ENCODE assay signal across 9 mouse cellular contexts in genomic region chr8:48842035-48842434, GRCm38 (mm10). TPM values are rescaled to one million over a fixed set of nuclear protein-coding genes. Genes with fewer than 3 reads are reported as not detected.
DNase-seq lines count a peak whose midpoint lies in the region; ATAC-seq lines count a peak whose summit lies in the region.
"Had no signal": no experiment of that assay in that cellular context is flagged by ENCODE, and none has a peak within 500 bp of the region (broad histone marks: within the 10 kb centered on the region; RNA-seq: fewer than 3 reads in every experiment).

No protein-coding gene starts in this region.

- peak overlapping the region; percentile 96 for H3K4me2 ChIP-seq in heart, embryonic 12.5 days
- H3K4me2 ChIP-seq in hindbrain, embryonic 15.5 days = peak overlapping the region; percentile 94
- H3K4me2 ChIP-seq in midbrain, embryonic 12.5 days (replicated peaks) = peak overlapping the region; percentile 84

- H3K4me3 ChIP-seq in heart, embryonic 12.5 days = peak overlapping the region; percentile 79
- peak overlapping the region; percentile 85 for H3K4me3 ChIP-seq in embryonic facial prominence, embryonic 10.5 days
- peak overlapping the region; percentile 84 for H3K4me3 ChIP-seq in hindbrain, embryonic 15.5 days
- H3K4me3 ChIP-seq in midbrain, embryonic 12.5 days = peak overlapping the region; percentile 82

- no peaks in the 10 kb centered on the region for H3K9me3 ChIP-seq in heart, embryonic 12.5 days (replicated peaks)
- no peaks in the 10 kb centered on the region for H3K9me3 ChIP-seq in embryonic facial prominence, embryonic 10.5 days
- no peaks in the 10 kb centered on the region for H3K9me3 ChIP-seq in hindbrain, embryonic 15.5 days
- no peaks in the 10 kb centered on the region for H3K9me3 ChIP-seq in midbrain, embryonic 12.5 days

- intact Hi-C loops in heart, postnatal 14 days (cut with DNase I) = loop anchor here (10.0 kb wide), 2 partner anchors 147 to 287 kb away; no protein-coding TSS in a partner anchor

- no peak overlapping the region for H3K9ac ChIP-seq in heart, embryonic 12.5 days
- no peak overlapping the region for H3K9ac ChIP-seq in hindbrain, embryonic 15.5 days
- H3K9ac ChIP-seq in midbrain, embryonic 12.5 days (replicated peaks) = peak overlapping the region; percentile 91

- H3K27ac ChIP-seq in heart, embryonic 12.5 days (ENCODE audit: poor library complexity, severe bottlenecking) = no peak overlapping the region
- no peak overlapping the region for H3K27ac ChIP-seq in embryonic facial prominence, embryonic 10.5 days (replicated peaks)
- H3K27ac ChIP-seq in hindbrain, embryonic 15.5 days (replicated peaks) = no peak overlapping the region
- peak overlapping the region; percentile 94 for H3K27ac ChIP-seq in midbrain, embryonic 12.5 days (replicated peaks)

- peaks cover 31% of the 10 kb centered on the region for H3K27me3 ChIP-seq in heart, embryonic 12.5 days (replicated peaks)
- peaks cover 33% of the 10 kb centered on the region for H3K27me3 ChIP-seq in embryonic facial prominence, embryonic 10.5 days (replicated peaks; ENCODE audit: low read depth, poor library complexity, severe bottlenecking)
- H3K27me3 ChIP-seq in hindbrain, embryonic 15.5 days = peaks cover 21% of the 10 kb centered on the region
- H3K27me3 ChIP-seq in midbrain, embryonic 12.5 days = peaks cover 34% of the 10 kb centered on the region

- no peak for ATAC-seq in heart, embryonic 12.5 days (ENCODE audit: insufficient number of reproducible peaks, low FRiP score)
- ATAC-seq in hindbrain, embryonic 15.5 days (ENCODE audit: low FRiP score, low read depth) = no peak
- ATAC-seq in midbrain, embryonic 12.5 days (ENCODE audit: low FRiP score, low read depth) = no peak

- H3K36me3 ChIP-seq in heart, embryonic 12.5 days = no peaks in the 10 kb centered on the region
- H3K36me3 ChIP-seq in embryonic facial prominence, embryonic 10.5 days (replicated peaks) = no peaks in the 10 kb centered on the region
- no peaks in the 10 kb centered on the region for H3K36me3 ChIP-seq in hindbrain, embryonic 15.5 days
- no peaks in the 10 kb centered on the region for H3K36me3 ChIP-seq in midbrain, embryonic 12.5 days

- H3K4me1 ChIP-seq in heart, embryonic 12.5 days (replicated peaks) = peaks cover 25% of the 10 kb centered on the region
- peaks cover 47% of the 10 kb centered on the region for H3K4me1 ChIP-seq in embryonic facial prominence, embryonic 10.5 days
- peaks cover 29% of the 10 kb centered on the region for H3K4me1 ChIP-seq in hindbrain, embryonic 15.5 days (replicated peaks)
- peaks cover 29% of the 10 kb centered on the region for H3K4me1 ChIP-seq in midbrain, embryonic 12.5 days

- no peak for DNase-seq in heart, postnatal 14 days
- DNase-seq in embryonic facial prominence, embryonic 10.5 days (ENCODE audit: low spot score) = no peak
- no peak for DNase-seq in cerebellum, adult 8-10 months
- no peak for DNase-seq in cerebellum, postnatal 36 days
- no peak for DNase-seq in kidney, adult 8-10 months
- DNase-seq: embryo, embryonic 11 days had no signal

- WGBS in heart, embryonic 12.5 days = 8% methylated on average over 4 of the region's 4 CpGs
- 7% methylated on average over 4 of the region's 4 CpGs for WGBS in embryonic facial prominence, embryonic 10.5 days
- WGBS in hindbrain, embryonic 15.5 days = 8% methylated on average over 4 of the region's 4 CpGs
- WGBS in midbrain, embryonic 12.5 days = 10% methylated on average over 4 of the region's 4 CpGs

RNA-seq across cellular contexts. Expression of gene Tenm3, which starts 1.7 kb away (rescaled TPM):
- polyA plus RNA-seq in heart, embryonic 12.5 days (2016; fragmentation: Nextera tagmentation; extraction: Ambion mirVana) = 15.2 and 16.3 TPM in 2 replicates
- total RNA-seq in heart, postnatal 14 days (2021) = 1 to 10 TPM; 4.3 to 5.0 TPM
- 44.0 and 48.2 TPM in 2 replicates for polyA plus RNA-seq in embryonic facial prominence, embryonic 10.5 days (2016; fragmentation: Nextera tagmentation; extraction: Ambion mirVana)
- polyA plus RNA-seq in hindbrain, embryonic 15.5 days (2015; fragmentation: Nextera tagmentation; extraction: Ambion mirVana) = 29.6 and 32.7 TPM in 2 replicates
- polyA plus RNA-seq in midbrain, embryonic 12.5 days (2016; fragmentation: Nextera tagmentation; extraction: Ambion mirVana) = 63.9 and 75.9 TPM in 2 replicates
